Mouse (Mus musculus) embryo, embryonic 11.5 days (tissue): Measurements from ENCODE around the gene Fermt3.
"Not testable (repeated sequence)": the region's sequence is repeated elsewhere in the genome, so short reads cannot be mapped to it uniquely, and the experiment has no call there.

Source experiments
- DNase-seq: peaks from one replicate; pipeline ENCODE4 v3.0.0-alpha.2; 2012; ENCODE audit warnings: low read depth, low spot score

Fermt3 gene

DNA sequence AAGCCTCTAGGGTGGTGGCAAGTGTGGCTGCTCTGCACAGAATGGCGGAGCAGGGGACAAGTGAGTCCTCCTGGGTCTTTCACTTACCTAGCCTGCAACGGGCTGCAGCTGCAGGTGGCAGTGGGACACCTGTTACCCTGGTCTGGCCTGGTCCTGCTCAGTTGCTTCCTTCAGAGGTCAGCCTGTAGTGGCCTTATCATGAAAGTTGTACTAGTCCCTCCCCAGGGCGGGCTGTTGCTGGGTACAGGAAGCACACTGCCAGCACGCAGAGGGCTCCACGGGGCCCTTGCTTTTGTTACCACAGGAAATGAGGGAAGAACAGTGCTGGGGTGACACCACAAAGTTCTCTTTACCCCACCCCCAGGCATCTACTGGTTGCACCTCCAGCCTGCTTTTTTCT lies at the start of gene Fermt3:
Fermt3 (minus strand) TSS at position 279 of the 400 bp plus-strand sequence.
- no peak for DNase-seq

DNA sequence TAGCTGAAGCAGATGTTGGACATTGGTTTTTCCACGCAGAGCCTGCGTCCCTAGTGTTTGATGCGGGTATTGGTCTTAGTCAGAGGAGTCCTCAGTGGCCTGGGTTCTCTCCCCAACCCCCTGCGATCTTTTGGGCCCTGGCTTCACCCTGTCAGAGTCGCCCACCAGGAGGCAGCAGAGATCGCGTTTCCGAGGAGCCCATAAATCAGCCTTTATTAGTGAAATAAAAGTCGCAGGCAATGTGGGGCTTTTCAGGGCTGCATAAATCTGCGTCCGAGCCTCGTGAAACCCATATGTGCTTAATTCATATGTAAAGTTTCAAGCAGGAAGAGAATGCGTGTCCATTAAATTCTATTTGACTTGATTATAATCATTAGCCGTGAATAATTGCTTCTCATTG lies 48.9 kb upstream of the Fermt3 start:
- DNase-seq: peak; percentile 73

DNA sequence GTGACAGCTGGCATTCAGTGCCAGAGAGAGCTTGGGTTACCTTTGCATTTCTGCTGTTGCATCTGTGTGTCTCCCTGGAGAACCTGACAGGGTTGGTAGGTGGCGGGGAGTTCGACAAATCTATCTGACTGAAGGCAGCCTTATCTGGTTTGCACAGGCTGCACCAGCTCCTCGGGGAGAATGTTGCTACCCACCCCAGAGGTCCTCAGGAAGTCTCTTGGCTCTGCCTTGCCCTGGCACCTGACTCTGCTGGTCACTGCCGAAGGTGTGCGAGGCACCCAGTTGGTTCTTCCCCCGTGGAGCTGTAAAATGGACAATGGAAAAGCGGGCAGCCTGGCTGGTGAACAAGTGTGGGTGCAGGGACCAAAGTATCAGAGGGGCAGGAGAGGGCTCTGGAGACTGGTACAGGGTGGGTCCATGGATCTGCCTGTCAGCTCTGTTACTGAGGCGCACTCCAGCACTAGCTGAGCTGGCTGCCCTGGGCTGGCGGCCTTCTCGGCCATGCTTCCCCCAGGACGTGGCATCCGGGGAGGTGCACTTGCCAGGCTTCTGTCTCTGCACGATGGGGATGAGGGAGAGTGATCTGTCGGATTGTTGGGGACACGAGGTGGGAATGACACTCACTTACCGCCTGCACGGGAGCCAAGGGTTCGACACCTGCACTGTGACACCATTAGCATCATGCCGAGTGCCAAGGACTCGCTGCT lies 48.2 kb upstream of the Fermt3 start:
- no peak for DNase-seq

DNA sequence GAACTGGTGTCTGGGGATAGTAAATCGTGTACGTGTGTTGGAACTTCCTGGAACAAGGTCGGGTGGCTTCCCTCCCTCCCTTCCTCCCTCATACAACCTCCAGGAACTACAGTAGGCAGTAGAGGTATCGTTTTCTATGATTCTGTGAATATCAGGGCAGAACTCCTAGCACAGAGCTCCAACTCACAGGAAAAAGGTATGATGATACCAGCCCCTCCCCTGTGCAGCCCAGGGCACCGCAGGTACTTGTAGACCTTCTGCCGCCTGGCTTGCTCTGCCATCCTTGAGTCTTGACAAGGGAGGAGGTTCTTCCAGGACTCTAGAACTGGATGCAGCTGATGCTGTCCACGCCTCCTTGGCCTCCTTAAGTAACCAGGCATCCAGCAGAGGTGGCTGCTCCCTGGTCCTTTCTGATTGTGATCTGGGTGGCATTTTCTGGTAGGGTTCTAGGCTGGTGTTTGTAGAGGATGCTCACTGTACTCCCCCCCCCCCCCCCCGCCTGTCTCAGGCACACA lies 47.6 kb upstream of the Fermt3 start:
- DNase-seq: no peak

DNA sequence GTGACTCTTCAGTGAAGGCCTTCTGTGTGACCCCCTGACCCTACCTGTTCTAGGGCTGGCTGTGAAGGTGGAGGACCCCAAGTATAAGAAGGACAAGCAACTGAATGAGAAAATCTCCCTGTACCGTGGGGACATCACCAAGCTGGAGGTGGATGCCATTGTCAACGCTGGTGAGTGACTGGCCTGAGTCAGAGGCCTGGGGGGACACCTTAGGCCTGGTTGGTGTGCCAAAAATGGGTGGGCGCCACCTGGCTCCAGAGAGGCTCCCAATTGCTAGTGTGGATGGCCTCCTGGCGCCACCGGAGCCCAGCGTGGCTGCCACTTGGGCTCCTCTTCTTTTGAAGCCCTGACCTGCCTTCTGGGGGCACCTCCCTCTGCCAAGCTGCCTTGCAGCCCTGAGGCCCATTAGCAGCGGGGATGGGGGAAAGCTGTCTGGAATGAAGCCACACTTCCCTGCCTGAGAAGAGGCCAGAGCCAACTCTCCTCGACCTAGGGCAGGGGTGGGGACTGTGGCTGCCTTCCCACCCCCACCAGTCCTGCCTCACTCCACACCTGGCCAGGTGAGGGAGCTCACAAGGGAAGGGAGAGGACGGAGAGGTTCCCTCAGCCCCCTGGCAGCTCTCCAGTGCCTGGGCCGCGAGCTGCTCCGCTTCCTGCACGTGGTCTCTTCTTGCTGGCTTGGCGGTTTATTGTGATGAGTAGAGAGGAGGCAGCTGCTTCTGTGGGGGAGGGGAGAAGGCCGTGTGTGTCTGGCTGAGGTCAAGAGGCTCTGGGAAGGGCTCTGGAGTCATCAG lies 47.0 kb upstream of the Fermt3 start:
- no peak for DNase-seq

DNA sequence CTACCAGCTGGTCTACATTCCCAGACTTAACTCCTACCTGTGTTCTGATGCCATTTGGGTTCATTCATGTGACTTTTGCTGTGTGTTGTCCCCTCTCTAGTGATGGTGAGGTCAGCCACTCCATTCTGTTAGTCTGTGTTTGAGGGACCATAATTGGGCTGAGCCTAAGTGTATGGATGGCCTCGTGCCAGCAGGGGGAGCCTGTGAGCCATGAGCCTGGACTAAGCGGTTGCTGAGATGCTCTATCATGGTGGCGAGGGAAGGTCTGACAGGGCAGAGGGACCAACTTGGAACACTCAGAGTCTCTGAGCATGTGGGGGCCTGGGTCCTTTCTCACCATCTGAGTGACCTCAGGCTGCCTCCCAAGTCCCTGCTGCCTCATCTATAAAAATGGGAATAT lies 45.3 kb upstream of the Fermt3 start:
- DNase-seq: peak; percentile 78

DNA sequence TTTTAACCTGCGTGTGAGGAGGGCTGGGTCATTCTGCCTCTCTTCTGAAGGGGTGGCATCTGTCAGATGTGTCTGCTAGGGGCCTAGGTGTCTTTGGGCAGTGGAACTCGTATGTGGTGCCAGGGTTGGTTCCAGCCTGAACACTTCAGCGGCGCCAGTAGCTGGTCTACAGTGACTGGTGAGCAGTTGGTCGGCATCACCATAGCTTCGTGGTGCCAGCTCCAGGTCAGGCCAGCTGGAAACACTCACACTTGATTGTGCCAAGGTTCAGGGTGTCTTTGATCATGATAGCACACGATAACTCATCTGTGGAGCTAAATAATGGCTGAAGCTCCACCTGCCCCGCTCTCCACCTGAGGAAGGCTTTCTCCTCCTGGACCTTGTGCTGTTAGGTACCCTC lies 43.6 kb upstream of the Fermt3 start:
- no peak for DNase-seq

DNA sequence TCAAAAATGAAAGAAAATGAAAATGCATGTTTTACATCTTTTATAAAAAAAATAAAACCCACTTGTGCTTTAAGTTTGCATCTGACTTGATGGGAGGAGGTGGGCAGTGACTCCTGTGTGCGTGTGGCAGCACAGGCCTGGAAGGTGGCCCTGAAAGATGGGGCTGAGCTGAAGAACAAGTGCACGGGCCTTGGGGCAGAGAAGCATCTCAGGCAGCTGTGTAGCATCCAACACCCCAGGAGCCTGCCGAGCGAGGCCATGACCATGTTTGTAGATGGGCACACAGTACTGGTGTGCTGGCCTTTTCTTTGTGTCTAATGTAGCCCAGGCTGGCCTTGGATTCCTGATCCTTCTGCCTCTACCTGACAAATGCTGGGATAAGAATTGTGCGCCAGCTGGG lies 42.8 kb upstream of the Fermt3 start:
- no peak for DNase-seq

DNA sequence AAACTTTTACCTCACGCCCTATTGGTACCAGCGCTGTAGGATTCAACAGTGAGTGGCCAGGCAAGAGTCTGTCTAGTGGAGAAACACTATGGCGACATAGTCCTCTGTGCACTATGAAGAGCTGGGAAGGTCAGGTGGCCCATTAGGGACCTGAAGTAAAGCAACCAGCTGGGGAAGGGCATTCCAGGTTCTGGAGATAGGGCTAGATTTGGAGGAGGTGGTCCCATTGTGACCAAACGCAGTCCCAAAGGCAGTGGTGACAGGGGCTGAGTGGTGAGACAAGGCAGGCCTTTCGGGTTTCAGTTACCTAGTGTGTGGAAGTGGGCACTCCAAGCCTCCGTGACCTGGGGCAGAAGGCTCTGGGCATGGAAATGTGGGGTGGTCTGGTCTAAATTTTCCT lies 39.3 kb upstream of the Fermt3 start:
- no peak for DNase-seq

DNA sequence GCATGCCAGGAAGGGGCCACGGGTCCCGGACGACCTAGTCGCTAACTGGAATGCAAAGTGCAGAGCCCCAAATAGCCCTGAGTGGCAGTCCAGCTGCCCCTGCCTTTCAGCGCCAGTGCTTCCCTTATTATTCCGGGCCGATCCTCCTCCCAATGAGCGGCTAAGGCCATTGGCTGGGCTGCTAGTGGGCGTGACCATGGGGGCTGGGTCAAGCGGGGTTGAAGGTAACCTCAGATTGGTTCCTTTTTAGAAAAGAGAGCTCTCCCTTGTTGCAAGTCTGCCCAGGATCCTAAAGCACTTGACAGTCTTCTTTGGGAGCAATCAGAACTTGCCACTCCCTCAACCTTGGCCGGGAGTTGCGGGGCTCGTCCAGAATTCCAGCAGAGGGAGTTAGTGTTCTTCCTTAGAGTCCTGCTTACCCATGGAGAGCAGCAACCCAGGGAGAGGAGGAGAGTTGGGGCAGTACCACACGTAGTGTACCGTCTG lies 38.5 kb upstream of the Fermt3 start:
- peak; percentile 76 for DNase-seq

DNA sequence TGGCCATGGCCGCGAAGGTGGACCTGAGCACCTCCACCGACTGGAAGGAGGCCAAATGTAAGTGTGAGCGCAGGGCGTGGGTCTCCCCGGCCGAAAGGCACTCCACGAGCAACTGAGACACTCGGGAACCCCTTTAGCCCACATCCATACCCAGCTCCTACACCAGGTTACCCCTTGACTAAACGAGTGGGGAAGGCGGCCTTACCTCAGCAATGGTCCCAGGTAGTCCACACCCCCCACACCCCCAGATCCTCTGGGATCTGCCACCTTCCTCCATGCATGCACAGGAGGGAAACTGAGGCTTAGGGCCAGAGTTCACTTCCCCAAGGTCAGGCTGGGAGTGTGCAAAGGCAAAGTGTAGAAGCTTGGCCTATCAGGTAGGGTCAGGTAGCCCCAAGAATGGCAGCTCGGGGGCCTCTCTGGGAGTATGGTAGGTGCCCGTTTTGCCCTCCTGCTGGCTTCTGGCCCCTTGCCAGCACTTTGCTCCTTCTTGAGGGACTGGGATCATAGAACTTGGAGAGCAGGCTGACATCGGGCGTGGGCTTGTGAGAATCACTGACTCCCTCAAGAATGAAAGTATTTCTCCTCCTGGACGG lies 38.0 kb upstream of the Fermt3 start:
- no peak for DNase-seq

DNA sequence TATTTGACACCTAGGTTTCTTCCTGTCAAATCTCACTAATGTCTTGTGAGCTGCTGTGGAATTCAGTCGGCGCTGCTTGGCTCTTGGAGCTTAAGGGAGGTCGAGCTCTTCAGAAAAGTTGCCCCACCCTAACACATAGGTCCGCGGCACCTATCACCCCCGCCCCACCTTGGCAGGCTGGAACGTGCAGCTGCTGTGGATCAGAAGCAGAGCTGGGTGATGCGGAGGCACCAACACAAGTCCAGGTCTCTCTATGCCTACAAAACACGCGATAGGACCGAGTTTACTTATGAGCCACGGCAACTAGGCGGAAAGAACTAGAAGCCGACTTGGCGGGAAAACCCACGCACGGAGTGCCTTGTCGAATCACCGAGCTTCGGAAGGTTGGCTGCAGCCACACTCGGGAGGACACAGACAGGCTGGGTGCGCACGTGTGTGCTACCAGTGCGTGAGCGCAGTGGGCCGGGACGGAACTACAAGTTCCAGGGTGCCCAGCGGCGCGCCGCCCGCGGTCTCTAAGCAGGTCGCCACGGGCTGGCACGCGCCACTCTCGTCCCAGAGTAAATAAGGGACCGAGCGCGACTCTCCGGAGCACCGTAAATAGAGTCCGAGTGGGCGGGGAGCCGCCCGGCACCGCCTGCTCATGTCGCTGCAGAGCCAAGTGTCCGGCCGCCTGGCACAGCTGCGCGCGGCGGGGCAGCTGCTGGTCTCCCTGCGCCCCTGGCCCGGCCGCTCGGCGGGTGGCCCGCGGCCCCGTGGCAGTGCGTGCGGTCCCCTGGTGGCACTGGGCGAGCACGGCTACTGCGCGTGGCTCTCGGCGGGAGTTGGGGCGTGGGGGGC lies 37.2 kb upstream of the Fermt3 start, which contains the start of gene Macrod1:
Macrod1 (plus strand) TSS at position 563 of the 840 bp plus-strand sequence.
- no peak for DNase-seq

DNA sequence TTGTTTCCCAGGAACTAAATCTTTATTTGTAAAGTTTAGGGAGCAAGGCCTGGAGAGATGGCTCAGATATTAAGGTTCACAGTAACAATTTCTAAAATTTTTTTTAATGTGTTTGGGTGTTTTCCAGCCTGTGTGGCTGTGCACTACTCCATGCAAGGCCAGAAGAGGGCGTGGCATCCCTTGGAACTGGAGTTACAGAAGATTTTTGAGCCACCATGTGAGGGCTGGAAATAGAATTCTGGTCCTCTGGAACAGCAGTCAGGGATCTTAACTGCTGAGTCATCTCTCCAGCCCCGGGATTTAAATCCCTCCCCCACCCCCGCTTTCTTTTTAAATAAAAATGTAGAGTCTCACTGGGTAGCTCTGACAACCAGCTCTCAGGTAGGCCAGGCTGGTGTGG lies 35.9 kb upstream of the Fermt3 start:
- no peak for DNase-seq

DNA sequence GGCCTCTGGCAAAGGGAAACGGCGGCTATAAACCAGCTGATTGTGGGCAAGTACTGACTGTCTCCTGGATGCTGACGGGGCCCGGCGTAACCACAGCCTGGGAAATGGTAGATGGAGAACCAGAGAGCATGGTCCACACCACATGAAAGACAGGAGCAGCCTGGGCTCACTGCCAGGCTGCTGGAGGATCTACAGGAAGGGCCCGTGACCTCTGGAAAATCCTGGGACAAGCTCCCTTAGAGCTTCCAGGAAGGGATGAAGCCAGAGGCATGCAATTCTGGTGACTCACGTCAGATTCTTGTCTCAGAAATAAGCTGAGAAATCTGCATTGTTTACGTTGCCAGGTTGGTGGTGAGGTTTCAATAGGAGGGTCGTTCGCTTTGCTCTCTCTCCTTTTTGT lies 35.5 kb upstream of the Fermt3 start:
- no peak for DNase-seq

DNA sequence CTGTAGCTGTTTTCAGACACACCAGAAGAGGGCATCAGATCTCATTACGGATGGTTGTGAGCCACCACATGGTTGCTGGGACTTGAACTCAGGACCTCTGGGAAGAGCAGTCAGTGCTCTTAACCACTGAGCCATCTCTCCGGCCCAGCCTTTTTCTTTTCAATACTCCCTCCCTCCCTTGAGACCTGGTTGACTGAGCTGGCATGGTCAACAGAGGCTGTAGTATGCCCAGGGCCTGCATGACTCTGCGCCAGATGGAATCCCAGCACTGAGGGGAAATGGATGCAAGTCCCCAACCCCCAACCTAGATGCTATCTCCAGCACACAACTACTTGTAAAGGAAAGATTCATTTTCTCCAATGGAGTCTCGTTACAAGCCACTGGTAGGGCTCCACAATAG lies 34.1 kb upstream of the Fermt3 start:
- DNase-seq: not testable (repeated sequence)

DNA sequence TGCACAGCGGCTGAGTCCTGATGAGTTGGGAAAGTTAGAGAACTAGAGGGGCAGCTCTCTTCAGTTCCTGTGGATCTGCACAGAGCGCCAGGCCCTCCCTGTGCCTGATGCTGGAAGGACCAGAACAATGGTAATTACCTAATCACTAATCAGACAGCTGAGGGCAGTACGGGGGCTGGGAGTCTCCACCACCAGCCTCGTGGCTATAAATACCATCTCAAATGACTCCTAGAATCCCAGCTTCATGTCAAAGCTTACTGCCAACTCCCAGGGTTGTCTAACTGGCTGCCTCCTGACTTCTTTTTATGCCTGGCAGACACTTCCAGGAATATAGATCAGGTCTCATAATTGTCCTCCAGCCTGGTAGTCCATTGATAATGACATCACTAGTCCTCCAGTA lies 25.4 kb upstream of the Fermt3 start:
- DNase-seq: no peak

DNA sequence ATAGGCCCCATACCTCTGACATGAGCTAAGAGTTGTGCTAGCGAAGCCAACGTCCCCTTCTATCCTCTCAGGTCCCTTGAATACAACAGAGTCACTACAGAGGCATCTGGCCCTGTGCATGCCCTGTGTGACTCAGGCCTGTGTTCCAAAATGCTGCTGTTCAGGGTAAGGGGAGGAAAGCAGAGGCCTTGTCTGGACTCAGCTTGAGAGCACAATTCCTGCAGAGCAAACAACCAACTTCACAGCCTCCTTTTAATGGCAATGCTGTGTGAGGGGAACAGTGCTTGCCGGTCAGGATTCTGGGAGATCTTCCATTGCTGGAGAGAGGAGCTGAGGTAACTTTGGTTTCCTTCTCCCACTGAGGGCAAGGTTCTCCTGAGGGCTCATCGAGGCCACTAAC lies 25.0 kb upstream of the Fermt3 start:
- DNase-seq: no peak

DNA sequence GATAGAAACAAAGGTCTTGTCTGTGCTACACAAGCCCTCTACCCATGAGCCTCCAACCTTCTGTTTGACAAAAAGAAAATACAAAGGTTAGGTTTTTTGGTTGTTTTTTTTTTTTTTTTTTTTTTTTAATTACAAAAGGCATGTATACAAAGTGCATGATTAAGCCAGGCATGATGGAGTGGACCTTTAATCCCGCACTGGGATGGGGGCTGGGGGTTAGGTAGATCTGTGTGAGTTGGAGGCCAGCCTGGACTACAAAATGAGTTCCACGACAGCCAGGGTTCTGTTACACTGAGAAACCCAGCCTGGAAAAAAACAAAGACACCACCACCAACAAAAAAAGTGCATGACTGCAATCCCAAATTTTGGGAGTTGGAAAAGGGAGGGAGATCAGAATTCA lies 21.9 kb upstream of the Fermt3 start:
- no peak for DNase-seq

DNA sequence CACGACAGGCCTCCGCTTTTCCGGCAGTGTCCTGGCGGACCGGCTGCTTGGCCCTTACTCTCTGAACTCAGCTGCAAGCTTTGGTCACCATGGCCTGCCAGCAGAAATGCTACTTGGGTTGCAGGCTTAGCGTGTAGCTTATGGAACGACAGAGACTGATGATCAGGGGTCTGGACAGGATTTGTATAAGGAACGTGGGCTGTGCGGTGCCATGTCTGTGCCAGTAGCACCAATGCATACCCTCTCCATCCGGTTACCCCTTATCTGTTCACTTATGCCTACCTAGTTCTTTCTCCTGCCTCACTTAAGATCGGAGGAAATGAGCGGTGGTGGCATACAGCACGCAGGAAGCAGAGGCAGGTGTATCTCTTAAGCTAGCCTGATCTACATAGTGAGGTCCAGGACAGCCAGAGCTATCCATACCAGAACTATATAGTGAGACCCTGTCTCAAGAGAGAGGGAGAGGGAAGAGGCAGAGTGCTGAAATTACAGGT lies 21.4 kb upstream of the Fermt3 start:
- DNase-seq: no peak

DNA sequence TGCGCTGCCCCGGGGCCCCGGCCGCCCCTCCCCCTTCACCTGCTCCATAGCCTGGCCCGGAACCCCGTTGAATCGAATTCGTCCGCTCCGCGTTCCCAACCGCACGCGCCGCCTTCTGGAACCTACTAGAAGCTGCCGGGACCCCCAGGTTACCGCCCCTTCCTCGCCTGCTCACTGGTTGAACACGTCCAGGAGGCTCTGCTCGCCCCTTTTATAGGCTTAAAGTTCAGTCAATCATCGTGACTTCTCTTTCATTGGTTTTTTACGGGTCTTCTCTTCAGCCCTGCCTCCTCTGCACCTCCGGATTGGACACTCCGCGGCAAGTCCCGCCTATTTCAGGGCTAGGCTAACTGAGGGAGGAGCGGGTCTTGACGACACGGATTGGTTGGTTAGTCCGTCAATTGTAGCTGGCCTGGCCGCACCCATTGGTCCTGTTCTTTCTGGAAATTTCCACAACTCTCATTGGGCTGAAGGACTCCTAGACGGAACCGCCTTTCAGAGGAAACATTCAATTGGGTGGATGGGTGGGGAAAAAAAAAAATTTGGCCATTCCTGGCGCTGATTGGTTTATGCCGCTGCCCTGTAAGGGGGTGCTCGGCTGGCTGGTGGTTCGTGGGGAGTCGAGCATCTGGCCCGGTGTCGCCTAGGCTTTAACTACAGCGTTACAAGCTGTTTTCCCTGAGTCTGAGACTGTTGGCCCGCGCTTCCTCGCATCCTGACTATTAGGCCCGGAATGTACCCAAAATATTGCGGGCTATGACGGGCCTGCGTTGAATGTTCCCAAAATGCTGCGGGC lies 20.8 kb upstream of the Fermt3 start, which contains the start of gene Stip1:
Stip1 (minus strand) TSS at position 127 of the 796 bp plus-strand sequence.
- peak; percentile 99 for DNase-seq
